Mouse (Mus musculus) kidney, adult 2 months (tissue): ENCODE measurements around the gene Zbed3.

Experiments used
- CTCF ChIP-seq: fragments of 200-500 bp; conservative IDR thresholded peaks from 2 replicates; pipeline ENCODE4 v1.5.1; 2011; ENCODE audit warnings: low read depth, mild to moderate bottlenecking, control low read depth, low read length, moderate library complexity, mixed read lengths; ENCODE audit not compliant: insufficient read depth, insufficient read length
- POLR2A ChIP-seq: fragments of 200-500 bp; IDR thresholded peaks from one replicate; pipeline ENCODE4 v1.6.1; 2011; ENCODE audit warnings: low read depth, low read length, control low read depth

DNA sequence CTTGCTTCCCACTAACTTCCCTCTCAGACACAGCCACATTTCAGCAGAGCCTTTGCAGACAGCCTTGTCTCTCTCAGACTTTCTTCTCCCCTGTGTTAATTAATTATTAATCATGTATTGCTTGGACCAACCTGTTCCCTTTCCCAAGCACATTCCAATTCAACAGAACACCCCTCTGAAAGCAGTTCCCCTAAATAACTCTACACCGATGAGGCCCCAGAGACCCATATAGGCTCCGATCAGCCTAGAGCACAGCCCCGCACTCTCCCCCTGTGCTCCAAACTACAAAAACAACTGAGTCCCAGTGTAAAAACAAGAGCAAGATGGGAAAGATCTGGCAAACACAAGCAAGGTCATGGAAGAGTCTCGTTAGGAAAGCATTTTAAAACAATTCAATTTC is 16.8 kb upstream of the Zbed3 start:
- TF ChIP-seq POLR2A (no peak), CTCF (no peak)
